Mouse (Mus musculus) small intestine, adult 2 months (tissue): ENCODE measurements around the gene Gnai2.

Experiments
- CTCF ChIP-seq: fragments of 200-500 bp; IDR thresholded peaks from 2 replicates; pipeline ENCODE4 v1.5.1; 2012; ENCODE audit warnings: low read depth, mild to moderate bottlenecking, control low read depth, inconsistent platforms, low read length, moderate library complexity, mixed read lengths; ENCODE audit not compliant: insufficient replicate concordance, insufficient read length; ENCODE audit errors: extremely low read depth
- POLR2A ChIP-seq: fragments of 200-500 bp; IDR thresholded peaks from 2 replicates; pipeline ENCODE4 v1.6.1; 2012; ENCODE audit warnings: low read depth, mild to moderate bottlenecking, control low read depth, inconsistent platforms, low read length, moderate library complexity

DNA sequence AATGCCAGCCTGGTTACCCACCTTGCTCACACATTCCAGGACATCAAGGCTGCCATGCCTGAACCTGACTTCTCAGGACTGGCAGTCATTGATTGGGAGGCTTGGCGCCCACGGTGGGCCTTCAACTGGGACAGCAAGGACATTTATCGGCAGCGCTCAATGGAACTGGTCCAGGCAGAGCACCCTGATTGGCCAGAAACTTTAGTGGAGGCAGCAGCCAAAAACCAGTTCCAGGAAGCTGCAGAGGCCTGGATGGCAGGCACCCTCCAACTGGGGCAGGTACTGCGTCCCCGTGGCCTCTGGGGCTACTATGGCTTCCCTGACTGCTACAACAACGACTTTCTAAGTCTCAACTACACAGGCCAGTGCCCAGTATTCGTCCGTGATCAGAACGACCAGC lies 57.3 kb downstream of the Gnai2 start:
- no peak for TF ChIP-seq POLR2A
- no peak for TF ChIP-seq CTCF
